Mouse (Mus musculus) embryonic fibroblast, embryonic 13.5 days (primary cell): ENCODE results near the gene Prkcz. TPM values are rescaled to one million over a fixed set of nuclear protein-coding genes. Genes with fewer than 3 reads are reported as not detected.

ENCODE experiments used
- H3K27ac ChIP-seq: 2 replicates; pipeline ENCODE4 v1.5.1; 2012; ENCODE audit warnings: low read length, control low read depth, inconsistent platforms; ENCODE audit not compliant: insufficient read depth
- H3K4me1 ChIP-seq: 2 replicates; pipeline ENCODE4 v1.6.1; 2011; ENCODE audit warnings: low read length; ENCODE audit not compliant: control insufficient read depth, insufficient read depth
- H3K4me3 ChIP-seq: 2 replicates; pipeline ENCODE4 v1.5.1; 2011; ENCODE audit warnings: mild to moderate bottlenecking, control low read depth, low read length; ENCODE audit not compliant: insufficient read depth
- CTCF ChIP-seq: IDR thresholded peaks from 2 replicates; pipeline ENCODE4 v1.5.1; 2011; ENCODE audit warnings: mild to moderate bottlenecking, control low read depth, low read length, moderate library complexity, borderline replicate concordance; ENCODE audit not compliant: insufficient read depth
- POLR2A ChIP-seq: IDR thresholded peaks from 2 replicates; pipeline ENCODE4 v1.6.1; 2011; ENCODE audit warnings: low read depth, mild to moderate bottlenecking, control low read depth, low read length, moderate library complexity
- polyA plus RNA-seq: library from polyadenylated mRNA; stranded (reverse); fragments of >200 nt; gene quantifications from 2 replicates; pipeline ENCODE4 v1.2.4, GENCODE M21; 2011; ENCODE audit warnings: low read depth; ENCODE audit not compliant: missing spikeins, insufficient read length

Gene Prkcz
- polyA plus RNA-seq, 1 experiment: 0.63 TPM

DNA sequence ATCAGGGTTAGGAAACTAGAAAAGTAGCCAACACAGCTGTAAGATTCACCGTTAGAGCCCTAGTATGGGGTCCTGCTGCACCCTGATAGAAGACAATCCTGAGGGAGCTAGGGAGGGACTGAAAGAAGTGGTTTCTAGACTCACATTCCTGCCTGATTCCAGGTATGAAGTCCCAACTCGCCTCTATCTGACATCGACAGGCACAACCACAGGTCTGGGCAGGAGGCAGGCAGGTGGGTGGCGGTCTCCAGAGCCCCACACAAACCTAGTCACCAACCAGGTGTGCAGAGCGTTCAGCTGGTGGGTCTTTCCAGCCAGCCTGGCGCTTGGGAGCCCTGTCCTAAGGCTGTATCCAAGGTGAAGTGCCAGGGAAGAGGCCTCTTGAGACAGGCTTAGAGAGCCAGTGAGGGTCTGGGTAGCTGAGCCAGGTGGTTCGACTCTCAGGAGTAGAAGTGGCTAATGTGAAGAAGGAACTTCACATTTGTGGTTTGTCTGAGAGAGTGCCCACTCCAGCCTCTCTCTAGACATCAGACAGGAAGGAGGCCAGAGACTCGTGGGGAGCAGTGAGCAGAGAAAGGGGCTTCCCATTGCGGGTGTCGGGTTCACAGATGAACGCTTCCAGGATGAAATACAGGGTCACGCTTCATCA, 124.3 kb downstream of the Prkcz start:
- Histone ChIP-seq H3K4me3 (no peak overlapping the region), H3K27ac (no peak overlapping the region), H3K4me1 (peaks cover 23% of the 10 kb centered on the region)
- TF ChIP-seq CTCF (no peak), POLR2A (no peak)

- Histone ChIP-seq H3K27ac (peak overlapping the region; percentile 98), H3K4me1 (peaks cover 23% of the 10 kb centered on the region), H3K4me3 (no peak overlapping the region)
- TF ChIP-seq POLR2A (no peak; the same call in 1 of the 2 replicates), CTCF (no peak)
These were observed 125.6 kb downstream of the Prkcz start for GRCm38 (mm10) chr4:155235311-155236119.

GRCm38 (mm10) chr4:155234371-155235310, 126.5 kb downstream of the Prkcz start:
- Histone ChIP-seq H3K4me1 (peaks cover 23% of the 10 kb centered on the region), H3K4me3 (no peak overlapping the region), H3K27ac (peak overlapping the region; percentile 98)
- TF ChIP-seq CTCF: no peak
- TF ChIP-seq POLR2A: no peak

GRCm38 (mm10) chr4:155233878-155234277, 127.3 kb downstream of the Prkcz start:
- peaks cover 23% of the 10 kb centered on the region for H3K4me1 ChIP-seq

GRCm38 (mm10) chr4:155228461-155228860, 132.7 kb downstream of the Prkcz start:
- H3K27ac ChIP-seq: no peak overlapping the region
- no peak for TF ChIP-seq CTCF
- TF ChIP-seq POLR2A: no peak
- no peak overlapping the region for H3K4me3 ChIP-seq
- peaks cover 7% of the 10 kb centered on the region; the same call in 1 of the 2 replicates for H3K4me1 ChIP-seq

More at GRCm38 (mm10) chr4:155233878-155234277, 127.3 kb downstream of the Prkcz start:
- TF ChIP-seq CTCF (no peak), POLR2A (no peak; the same call in 1 of the 2 replicates)
- Histone ChIP-seq H3K4me3 (no peak overlapping the region), H3K27ac (peak overlapping the region; percentile 98)

DNA sequence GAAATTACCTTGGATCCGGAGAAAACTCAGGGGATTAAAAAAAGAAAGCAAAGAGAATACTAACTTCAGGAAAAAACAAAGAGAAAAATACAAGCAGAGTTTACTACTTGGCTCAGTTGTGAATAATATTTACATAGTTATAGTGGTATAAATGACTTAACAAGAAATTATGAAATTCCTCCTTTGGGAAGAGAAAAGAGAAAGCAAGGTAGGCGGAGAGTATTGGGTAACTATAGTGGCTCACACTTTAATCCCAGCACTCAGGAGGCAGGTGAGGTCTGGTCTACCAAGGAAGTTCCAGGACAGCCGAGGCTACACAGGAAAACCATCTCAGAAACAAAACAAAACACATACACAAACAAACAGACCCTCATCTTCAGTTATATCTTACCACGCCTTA, 133.2 kb downstream of the Prkcz start:
- no peak for TF ChIP-seq CTCF
- no peak for TF ChIP-seq POLR2A
- Histone ChIP-seq H3K4me3 (no peak overlapping the region), H3K4me1 (peaks cover 5% of the 10 kb centered on the region; the same call in 1 of the 2 replicates), H3K27ac (no peak overlapping the region)

- Histone ChIP-seq H3K4me3 (no peak overlapping the region), H3K27ac (no peak overlapping the region), H3K4me1 (peaks cover 5% of the 10 kb centered on the region; the same call in 1 of the 2 replicates)
- TF ChIP-seq POLR2A (no peak), CTCF (no peak)
These were observed 135.2 kb downstream of the Prkcz start for GRCm38 (mm10) chr4:155225918-155226317.

DNA sequence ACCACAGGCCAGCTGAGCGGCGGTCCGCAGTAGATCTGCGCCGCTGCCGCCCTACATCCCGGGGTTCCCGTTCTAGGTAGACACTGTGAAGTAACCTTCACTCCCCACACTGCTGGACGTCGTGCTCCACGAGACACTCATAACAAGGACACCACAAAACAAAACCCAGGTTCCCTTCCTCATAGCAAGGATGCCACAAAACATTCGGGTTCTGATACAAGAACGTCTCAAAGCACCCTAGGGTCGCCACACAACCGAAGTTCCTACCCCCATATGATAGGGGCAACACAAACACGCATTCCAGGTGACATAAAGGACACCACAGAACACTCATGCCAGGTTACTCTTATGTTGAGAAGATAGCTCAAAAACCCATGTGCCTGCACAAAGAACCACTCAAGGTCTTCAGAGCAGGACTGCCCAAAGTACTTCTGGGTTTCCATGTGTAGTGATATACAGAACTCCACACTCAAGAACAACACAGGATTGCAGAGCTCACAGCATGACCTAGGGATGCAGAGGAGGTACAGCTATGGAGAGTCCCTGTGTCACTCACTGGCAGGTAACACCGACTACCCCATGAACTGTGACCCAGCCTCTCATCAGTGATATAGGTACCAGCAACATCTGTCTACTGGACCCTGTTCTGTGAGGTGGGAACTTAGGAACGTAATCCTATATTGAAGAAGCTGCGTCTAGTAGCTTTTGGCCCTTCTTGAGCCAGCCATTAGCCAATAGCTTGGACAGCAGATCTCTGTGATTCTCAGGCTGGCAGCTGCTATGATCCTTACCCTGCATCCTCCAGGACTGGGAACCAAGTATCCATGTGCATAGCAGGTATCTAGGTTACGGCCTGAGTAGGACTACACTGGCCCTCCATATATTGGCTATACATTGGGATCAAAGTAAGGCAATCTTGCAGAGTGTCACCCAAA, 137.3 kb downstream of the Prkcz start:
- Histone ChIP-seq H3K4me3 (peak overlapping the region; percentile 29), H3K4me1 (peaks cover 5% of the 10 kb centered on the region; the same call in 1 of the 2 replicates), H3K27ac (peak overlapping the region; percentile 94)
- 0 out of 2 replicates have a peak, but pooled peaks have one; percentile 49 for TF ChIP-seq POLR2A
- TF ChIP-seq CTCF: no peak
